Mouse (Mus musculus) C2C12 (cell line): ENCODE results near the gene Mycl. TPM values are rescaled to one million over a fixed set of nuclear protein-coding genes. Genes with fewer than 3 reads are reported as not detected.

Experiments used
- H3K27me3 ChIP-seq: one replicate; pipeline ENCODE4 v1.6.1; 2011; ENCODE audit not compliant: control insufficient read depth, insufficient read depth, insufficient read length
- H3K36me3 ChIP-seq: one replicate; pipeline ENCODE4 v1.6.1; 2011; ENCODE audit not compliant: control insufficient read depth, insufficient read depth
- H3K4me3 ChIP-seq: one replicate; pipeline ENCODE4 v1.5.1; 2011; ENCODE audit warnings: mild to moderate bottlenecking, control low read depth; ENCODE audit not compliant: poor library complexity, insufficient read depth, severe bottlenecking
- H3K79me2 ChIP-seq: one replicate; pipeline ENCODE4 v1.6.1; 2011; ENCODE audit not compliant: control insufficient read depth, insufficient read depth
- H3K79me3 ChIP-seq: one replicate; pipeline ENCODE4 v1.6.1; 2011; ENCODE audit warnings: low read depth, control low read depth
- H3ac ChIP-seq: one replicate; pipeline ENCODE3; 2011; ENCODE audit warnings: low read depth; ENCODE audit not compliant: control insufficient read depth, insufficient read length
- CEBPB ChIP-seq: IDR thresholded peaks from one replicate; pipeline ENCODE4 v1.6.1; 2011; ENCODE audit warnings: low read depth, mild to moderate bottlenecking, control low read depth, moderate library complexity
- CTCF ChIP-seq: IDR thresholded peaks from one replicate; pipeline ENCODE4 v1.5.1; 2011; ENCODE audit not compliant: control insufficient read depth, insufficient read depth, insufficient read length
- FOSL1 ChIP-seq: IDR thresholded peaks from one replicate; pipeline ENCODE4 v1.8.0; 2011; ENCODE audit warnings: mild to moderate bottlenecking, low read length; ENCODE audit not compliant: poor library complexity, insufficient read depth, severe bottlenecking
- MAX ChIP-seq: IDR thresholded peaks from one replicate; pipeline ENCODE4 v1.6.1; 2011; ENCODE audit warnings: mild to moderate bottlenecking, control low read depth
- MYOD1 ChIP-seq: IDR thresholded peaks from one replicate; pipeline ENCODE4 v1.6.1; 2011; ENCODE audit warnings: low read depth; ENCODE audit not compliant: control insufficient read depth, insufficient read length
- MYOG ChIP-seq: IDR thresholded peaks from one replicate; pipeline ENCODE4 v1.6.1; 2011; ENCODE audit not compliant: control insufficient read depth, insufficient read length; ENCODE audit errors: extremely low read depth
- USF1 ChIP-seq: IDR thresholded peaks from one replicate; pipeline ENCODE4 v1.6.1; 2011; ENCODE audit warnings: low read depth, mild to moderate bottlenecking, control low read depth, moderate library complexity
- polyA plus RNA-seq: library from polyadenylated mRNA; unstranded; fragments of >200 nt; fragmentation: generic; extraction: Trizol; gene quantifications from one replicate; pipeline ENCODE4 v1.2.1, GENCODE M21; 2012; ENCODE audit warnings: missing spikeins

Mycl gene
- polyA plus RNA-seq, 1 experiment: 11.5 TPM

DNA sequence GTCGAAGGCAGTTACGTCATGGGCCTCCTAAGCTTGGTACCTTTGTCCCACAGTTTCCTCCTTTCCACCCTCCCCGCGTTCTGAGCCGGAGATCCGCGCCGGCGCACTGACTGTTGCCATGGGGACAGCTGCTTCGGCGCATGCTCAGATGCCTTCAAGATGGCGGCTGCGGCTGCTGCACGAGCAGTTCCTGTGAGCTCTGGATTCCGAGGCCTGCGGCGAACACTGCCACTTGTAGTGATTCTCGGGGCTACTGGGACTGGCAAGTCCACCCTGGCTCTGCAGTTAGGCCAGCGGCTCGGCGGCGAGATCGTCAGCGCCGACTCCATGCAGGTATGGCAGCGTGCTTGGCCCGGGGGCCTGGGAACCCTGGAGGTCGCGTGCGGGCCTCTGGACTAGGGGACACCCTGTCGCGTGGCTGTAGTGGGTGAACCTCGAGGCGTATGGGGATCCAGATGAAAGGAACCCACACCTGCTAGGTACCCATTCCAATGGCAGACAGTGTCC is 21.1 kb downstream of the Mycl start, which contains the start of gene Trit1:
Gene Trit1 (plus strand): TSS at position 147 of the 507 bp plus-strand sequence.
- H3K79me3 ChIP-seq: peaks cover 46% of the 10 kb centered on the region
- peak within 1 kb of the TSS; percentile 92 for H3ac ChIP-seq
- H3K36me3 ChIP-seq: peaks cover 12% of the 10 kb centered on the region
- peaks cover 52% of the 10 kb centered on the region for H3K79me2 ChIP-seq
- TF ChIP-seq MYOD1 (no peak), MAX (peak; percentile 79), USF1 (no peak), CEBPB (no peak)
- H3K4me3 ChIP-seq: peak within 1 kb of the TSS; percentile 69
- no peaks in the 10 kb centered on the region for H3K27me3 ChIP-seq

- TF ChIP-seq CTCF: no peak
- TF ChIP-seq CEBPB: no peak
- no peak for TF ChIP-seq MYOG
- no peak for TF ChIP-seq MYOD1
- TF ChIP-seq USF1: no peak
- TF ChIP-seq FOSL1: no peak
- no peak for TF ChIP-seq MAX
- no peak overlapping the region for H3K4me3 ChIP-seq
- H3ac ChIP-seq: no peak overlapping the region
- H3K36me3 ChIP-seq: peaks cover 29% of the 10 kb centered on the region
- no peaks in the 10 kb centered on the region for H3K27me3 ChIP-seq
- peaks cover 100% of the 10 kb centered on the region for H3K79me2 ChIP-seq
- H3K79me3 ChIP-seq: peaks cover 83% of the 10 kb centered on the region
Measured at GRCm38 (mm10) chr4:123021591-123021990, 26.1 kb downstream of the Mycl start.

DNA sequence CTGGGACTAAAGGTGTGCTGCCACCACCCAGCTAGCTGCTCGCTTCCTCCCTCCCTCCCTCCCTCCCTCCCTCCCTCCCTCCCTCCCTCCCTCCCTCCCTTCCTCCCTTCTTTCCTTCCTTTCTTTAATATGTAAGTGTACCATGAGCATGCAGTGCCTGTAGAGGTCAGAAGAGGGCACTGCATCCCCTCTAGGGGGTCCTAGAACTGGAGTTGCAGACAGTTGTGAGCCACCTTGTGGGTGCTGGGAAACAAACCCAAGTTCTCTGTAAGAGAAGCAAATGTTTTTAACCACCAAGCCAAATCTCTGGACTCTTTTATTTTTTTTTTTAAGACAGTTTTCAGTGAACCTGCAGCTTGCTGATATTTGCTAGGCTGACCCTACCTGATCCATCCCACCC is 27.4 kb downstream of the Mycl start:
- Histone ChIP-seq H3ac (no peak overlapping the region), H3K27me3 (no peaks in the 10 kb centered on the region), H3K79me2 (peaks cover 100% of the 10 kb centered on the region), H3K36me3 (peaks cover 42% of the 10 kb centered on the region), H3K79me3 (peaks cover 77% of the 10 kb centered on the region), H3K4me3 (no peak overlapping the region)
- TF ChIP-seq USF1 (no peak), FOSL1 (no peak), MYOD1 (no peak), MYOG (no peak), CEBPB (no peak), CTCF (no peak), MAX (no peak)

DNA sequence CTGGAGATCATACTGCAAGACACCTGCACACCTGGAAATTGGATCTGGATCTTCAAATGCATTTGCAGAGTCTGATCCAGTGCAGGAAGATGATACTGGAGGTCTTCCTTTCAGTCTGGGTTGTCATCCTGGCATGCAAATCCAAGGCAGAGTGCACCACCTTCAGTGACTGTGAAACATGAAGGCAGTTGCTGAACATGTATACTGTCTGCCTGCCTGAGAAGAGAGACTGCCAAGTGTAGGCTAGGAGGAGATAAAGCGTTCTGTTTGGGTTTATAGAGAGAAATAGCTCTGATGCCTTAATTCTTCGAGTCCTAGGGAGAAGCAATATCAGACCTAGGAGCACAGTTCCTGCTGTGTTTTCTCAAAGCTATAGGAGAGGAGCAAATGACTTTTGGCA is 30.0 kb downstream of the Mycl start:
- Histone ChIP-seq H3K79me3 (peaks cover 75% of the 10 kb centered on the region), H3K79me2 (peaks cover 100% of the 10 kb centered on the region), H3K27me3 (no peaks in the 10 kb centered on the region), H3ac (no peak overlapping the region), H3K4me3 (no peak overlapping the region), H3K36me3 (peaks cover 51% of the 10 kb centered on the region)
- TF ChIP-seq USF1 (no peak), CTCF (no peak), FOSL1 (no peak), MYOG (no peak), CEBPB (no peak)

- peaks cover 100% of the 10 kb centered on the region for H3K79me2 ChIP-seq
- peaks cover 56% of the 10 kb centered on the region for H3K36me3 ChIP-seq
- H3K79me3 ChIP-seq: peaks cover 71% of the 10 kb centered on the region
- H3K4me3 ChIP-seq: no peak overlapping the region
- H3ac ChIP-seq: no peak overlapping the region
- H3K27me3 ChIP-seq: no peaks in the 10 kb centered on the region
- TF ChIP-seq USF1 (no peak), CTCF (no peak), MYOD1 (no peak)
Measured at GRCm38 (mm10) chr4:123026161-123026560, 30.7 kb downstream of the Mycl start.

- peaks cover 56% of the 10 kb centered on the region for H3K36me3 ChIP-seq
- no peak overlapping the region for H3ac ChIP-seq
- no peak overlapping the region for H3K4me3 ChIP-seq
- H3K79me3 ChIP-seq: peaks cover 71% of the 10 kb centered on the region
- TF ChIP-seq CTCF: no peak
- H3K27me3 ChIP-seq: no peaks in the 10 kb centered on the region
- H3K79me2 ChIP-seq: peaks cover 100% of the 10 kb centered on the region
Measured at GRCm38 (mm10) chr4:123026597-123026996, 31.1 kb downstream of the Mycl start.
